13 mouse cellular contexts compared by ENCODE assay signal in genomic region chr12:104904138-104904537, GRCm38 (mm10). TPM values are rescaled to one million over a fixed set of nuclear protein-coding genes. Genes with fewer than 3 reads are reported as not detected.
A peak's percentile ranks its signal among the peaks of the same experiment; 100 is the strongest.
DNase-seq lines count a peak whose midpoint lies in the region; ATAC-seq lines count a peak whose summit lies in the region.
"Had no signal": no experiment of that assay in that cellular context is flagged by ENCODE, and none has a peak within 500 bp of the region (broad histone marks: within the 10 kb centered on the region; RNA-seq: fewer than 3 reads in every experiment).

No protein-coding gene starts in this region.

- DNase-seq in 3T3-L1 (ENCODE audit: low read depth, low spot score): peak; percentile 39
- DNase-seq in right cerebral cortex, postnatal 25 days: no peak
- no peak for DNase-seq in right cerebral cortex, postnatal 4 days
- no peak for DNase-seq in layer of hippocampus, adult 9-11 months
- DNase-seq: heart, adult 11 months had no signal

- H3K4me1 ChIP-seq in intestine, embryonic 16.5 days (ENCODE audit: control insufficient read depth, insufficient read depth, low read length): peaks cover 3% of the 10 kb centered on the region; the same call in 1 of the 2 replicates
- H3K4me1 ChIP-seq in intestine, embryonic 15.5 days (replicated peaks): peaks cover 5% of the 10 kb centered on the region; the same call in 1 of the 2 replicates
- peaks cover 36% of the 10 kb centered on the region for H3K4me1 ChIP-seq in embryonic facial prominence, embryonic 12.5 days
- peaks cover 62% of the 10 kb centered on the region for H3K4me1 ChIP-seq in limb, embryonic 13.5 days

- no peaks in the 10 kb centered on the region for H3K36me3 ChIP-seq in intestine, embryonic 16.5 days (ENCODE audit: control insufficient read depth, insufficient read depth, low read length)
- no peaks in the 10 kb centered on the region for H3K36me3 ChIP-seq in intestine, embryonic 15.5 days
- H3K36me3 ChIP-seq in embryonic facial prominence, embryonic 12.5 days: no peaks in the 10 kb centered on the region
- no peaks in the 10 kb centered on the region for H3K36me3 ChIP-seq in limb, embryonic 13.5 days
- H3K36me3 ChIP-seq: hindbrain, embryonic 15.5 days; neural tube, embryonic 13.5 days had no signal

- H3K4me2 ChIP-seq in intestine, embryonic 16.5 days (ENCODE audit: low read depth, low read length): no peak overlapping the region
- no peak overlapping the region for H3K4me2 ChIP-seq in intestine, embryonic 15.5 days (replicated peaks)
- no peak overlapping the region for H3K4me2 ChIP-seq in embryonic facial prominence, embryonic 12.5 days (replicated peaks)
- no peak overlapping the region for H3K4me2 ChIP-seq in limb, embryonic 13.5 days (replicated peaks)
- H3K4me2 ChIP-seq: hindbrain, embryonic 15.5 days; neural tube, embryonic 13.5 days had no signal

- 24% methylated on average over 5 of the region's 5 CpGs for WGBS in intestine, embryonic 16.5 days
- 15% methylated on average over 5 of the region's 5 CpGs for WGBS in intestine, embryonic 15.5 days
- 6% methylated on average over 5 of the region's 5 CpGs for WGBS in embryonic facial prominence, embryonic 12.5 days
- WGBS in limb, embryonic 13.5 days: 6% methylated on average over 5 of the region's 5 CpGs

- no peak overlapping the region for H3K27ac ChIP-seq in intestine, embryonic 16.5 days (ENCODE audit: low read length)
- H3K27ac ChIP-seq in intestine, embryonic 15.5 days: no peak overlapping the region
- H3K27ac ChIP-seq in embryonic facial prominence, embryonic 12.5 days: peak overlapping the region; percentile 18; the same call in 1 of the 2 replicates
- H3K27ac ChIP-seq in limb, embryonic 13.5 days: no peak overlapping the region
- H3K27ac ChIP-seq: hindbrain, embryonic 15.5 days; macrophage; neural tube, embryonic 13.5 days had no signal

- peak; percentile 32; the same call in 1 of the 2 replicates for ATAC-seq in intestine, embryonic 16.5 days
- ATAC-seq in intestine, embryonic 15.5 days: no peak
- 0 out of 2 replicates have a peak, but pooled peaks have one; percentile 44 for ATAC-seq in embryonic facial prominence, embryonic 12.5 days (ENCODE audit: insufficient number of reproducible peaks, insufficient read depth, low FRiP score, low TSS enrichment)
- no peak for ATAC-seq in limb, embryonic 13.5 days (ENCODE audit: low FRiP score, low read depth)
- ATAC-seq: CD4-positive, CD25-positive, alpha-beta regulatory T cell, adult 4 months had no signal

- H3K27me3 ChIP-seq in intestine, embryonic 16.5 days (replicated peaks; ENCODE audit: control insufficient read depth, insufficient read depth, low read length): no peaks in the 10 kb centered on the region
- H3K27me3 ChIP-seq in intestine, embryonic 15.5 days (replicated peaks): no peaks in the 10 kb centered on the region
- H3K27me3 ChIP-seq in embryonic facial prominence, embryonic 12.5 days: no peaks in the 10 kb centered on the region
- H3K27me3 ChIP-seq in limb, embryonic 13.5 days: peaks cover 4% of the 10 kb centered on the region; the same call in 1 of the 2 replicates
- H3K27me3 ChIP-seq: hindbrain, embryonic 15.5 days; neural tube, embryonic 13.5 days had no signal

- no peak overlapping the region for H3K4me3 ChIP-seq in intestine, embryonic 16.5 days (ENCODE audit: low read length)
- no peak overlapping the region for H3K4me3 ChIP-seq in intestine, embryonic 15.5 days (replicated peaks)
- H3K4me3 ChIP-seq in embryonic facial prominence, embryonic 12.5 days: no peak overlapping the region
- H3K4me3 ChIP-seq in limb, embryonic 13.5 days: no peak overlapping the region
- H3K4me3 ChIP-seq: hindbrain, embryonic 15.5 days; neural tube, embryonic 13.5 days had no signal

- H3K9ac ChIP-seq in intestine, embryonic 16.5 days (ENCODE audit: low read depth, low read length): no peak overlapping the region
- H3K9ac ChIP-seq in intestine, embryonic 15.5 days: no peak overlapping the region
- H3K9ac ChIP-seq in embryonic facial prominence, embryonic 12.5 days: no peak overlapping the region
- 0 out of 2 replicates have a peak overlapping the region, but pooled peaks have one; percentile 25 for H3K9ac ChIP-seq in limb, embryonic 13.5 days
- H3K9ac ChIP-seq: hindbrain, embryonic 15.5 days; neural tube, embryonic 13.5 days had no signal

- peaks cover 3% of the 10 kb centered on the region; the same call in 1 of the 2 replicates for H3K9me3 ChIP-seq in intestine, embryonic 16.5 days (ENCODE audit: control insufficient read depth, low read length)
- H3K9me3 ChIP-seq in intestine, embryonic 15.5 days: no peaks in the 10 kb centered on the region
- H3K9me3 ChIP-seq in embryonic facial prominence, embryonic 12.5 days: no peaks in the 10 kb centered on the region
- 0 out of 2 replicates have a peak, but pooled peaks cover 6% of the 10 kb centered on the region for H3K9me3 ChIP-seq in limb, embryonic 13.5 days
- H3K9me3 ChIP-seq: hindbrain, embryonic 15.5 days; neural tube, embryonic 13.5 days had no signal

RNA-seq across cellular contexts. Expression of gene Clmn, which starts 39.3 kb away (rescaled TPM):
- polyA plus RNA-seq in intestine, embryonic 16.5 days (2015; fragmentation: Nextera tagmentation; extraction: Ambion mirVana): 2.9 and 3.0 TPM in 2 replicates
- polyA plus RNA-seq in intestine, embryonic 15.5 days (2015; fragmentation: Nextera tagmentation; extraction: Ambion mirVana): 4.1 and 4.3 TPM in 2 replicates
- polyA plus RNA-seq in embryonic facial prominence, embryonic 12.5 days (2016; fragmentation: Nextera tagmentation; extraction: Ambion mirVana): 4.0 and 6.4 TPM in 2 replicates
- polyA plus RNA-seq in limb, embryonic 13.5 days (2015; fragmentation: Nextera tagmentation; extraction: Ambion mirVana): 3.1 and 3.8 TPM in 2 replicates
- polyA plus RNA-seq: CD4-positive, CD25-positive, alpha-beta regulatory T cell, adult 4 months; macrophage had no signal

Comparison
In these comparisons a context has a peak if more than half of its experiments do, and no peak if none do; other contexts are left out.
1. ATAC-seq: peak in intestine, embryonic 16.5 days (single experiment) and embryonic facial prominence, embryonic 12.5 days (single experiment); none in intestine, embryonic 15.5 days (single experiment) and limb, embryonic 13.5 days (single experiment).